Mouse (Mus musculus) MEL (cell line): ENCODE results near the gene Zfp775. TPM values are rescaled to one million over a fixed set of nuclear protein-coding genes. Genes with fewer than 3 reads are reported as not detected.

Experiments
- DNase-seq: peaks from one replicate; pipeline ENCODE4 v3.0.0; 2011; ENCODE audit warnings: low read depth, low spot score
- H3K27ac ChIP-seq: 2 replicates; pipeline ENCODE4 v1.5.1; 2012; ENCODE audit warnings: low read depth, mild to moderate bottlenecking, control low read depth, low read length, moderate library complexity; ENCODE audit not compliant: control insufficient read depth
- H3K27me3 ChIP-seq, 2 experiments: fragments of 150-350 bp in 1 of 2; sonication (generic) in 1 of 2; 2 replicates each; pipeline ENCODE4 v1.6.1; 2012; ENCODE audit warnings: low read length in 2 of 2, mild to moderate bottlenecking in 2 of 2, improper control_type of control experiment in 1 of 2, moderate library complexity in 1 of 2; ENCODE audit not compliant: insufficient read depth in 2 of 2, control insufficient read depth in 1 of 2
- H3K36me3 ChIP-seq, 2 experiments: 2 replicates each; pipeline ENCODE4 v1.6.1; 2012 to 2014; ENCODE audit warnings: low read length in 2 of 2, improper control_type of control experiment in 1 of 2, inconsistent platforms in 1 of 2, mild to moderate bottlenecking in 1 of 2; ENCODE audit not compliant: insufficient read depth in 2 of 2, control insufficient read depth in 1 of 2
- H3K4me1 ChIP-seq, 2 experiments: fragments of 150-350 bp in 1 of 2; sonication (generic) in 1 of 2; 2 replicates each; pipeline ENCODE4 v1.6.1; 2012; ENCODE audit warnings: low read length in 2 of 2, improper control_type of control experiment in 1 of 2, mild to moderate bottlenecking in 1 of 2; ENCODE audit not compliant: insufficient read depth in 2 of 2, control insufficient read depth in 1 of 2
- H3K4me3 ChIP-seq, 2 experiments: fragments of 150-350 bp in 1 of 2; sonication (generic) in 1 of 2; 2 replicates each; pipeline ENCODE4 v1.5.1; 2012; ENCODE audit warnings: low read depth in 2 of 2, low read length in 2 of 2, mild to moderate bottlenecking in 2 of 2, moderate library complexity in 2 of 2, control low read depth in 1 of 2, improper control_type of control experiment in 1 of 2; ENCODE audit not compliant: control insufficient read depth in 1 of 2, insufficient read depth in 1 of 2
- H3K79me2 ChIP-seq: 2 replicates; pipeline ENCODE4 v1.6.1; 2012; ENCODE audit warnings: mild to moderate bottlenecking, low read length, moderate library complexity; ENCODE audit not compliant: control insufficient read depth, poor library complexity, insufficient read depth
- H3K9ac ChIP-seq: 2 replicates; pipeline ENCODE4 v1.6.1; 2012; ENCODE audit warnings: low read depth, mild to moderate bottlenecking, control low read depth, low read length, moderate library complexity; ENCODE audit not compliant: control insufficient read depth, poor library complexity, severe bottlenecking
- H3K9me3 ChIP-seq: fragments of 150-350 bp; sonication (generic); replicated peaks from 2 replicates; pipeline ENCODE4 v1.6.1; 2012; ENCODE audit warnings: mild to moderate bottlenecking, low read length, improper control_type of control experiment, moderate library complexity; ENCODE audit not compliant: insufficient read depth
- BHLHE40 ChIP-seq: IDR thresholded peaks from 2 replicates; pipeline ENCODE4 v1.6.1; 2012; ENCODE audit warnings: low read depth, mild to moderate bottlenecking, inconsistent platforms, low read length, improper control_type of control experiment, borderline replicate concordance
- CHD2 ChIP-seq: IDR thresholded peaks from 2 replicates; pipeline ENCODE4 v1.6.1; 2011; ENCODE audit warnings: low read length, improper control_type of control experiment
- ELF1 ChIP-seq: IDR thresholded peaks from 2 replicates; pipeline ENCODE4 v1.6.1; 2014; ENCODE audit warnings: low read depth, mild to moderate bottlenecking, inconsistent platforms, low read length, improper control_type of control experiment, moderate library complexity
- EP300 ChIP-seq, 2 experiments: IDR thresholded peaks; 2 replicates each; pipeline ENCODE4 v1.6.1; 2011; ENCODE audit warnings: improper control_type of control experiment in 2 of 2, low read length in 2 of 2, low read depth in 1 of 2, mild to moderate bottlenecking in 1 of 2
- ETS1 ChIP-seq: IDR thresholded peaks from 2 replicates; pipeline ENCODE4 v1.6.1; 2012; ENCODE audit warnings: low read depth, mild to moderate bottlenecking, inconsistent platforms, low read length, improper control_type of control experiment, moderate library complexity
- HCFC1 ChIP-seq: IDR thresholded peaks from 2 replicates; pipeline ENCODE4 v1.6.1; 2012; ENCODE audit warnings: low read depth, mild to moderate bottlenecking, inconsistent platforms, low read length, improper control_type of control experiment, moderate library complexity
- JUND ChIP-seq: IDR thresholded peaks from 2 replicates; pipeline ENCODE4 v1.6.1; 2011; ENCODE audit warnings: low read depth, mild to moderate bottlenecking, improper control_type of control experiment, low read length
- KAT2A ChIP-seq: conservative IDR thresholded peaks from 2 replicates; pipeline ENCODE4 v1.6.1; 2012; ENCODE audit warnings: low read depth, low read length, improper control_type of control experiment, inconsistent platforms
- MAFK ChIP-seq: IDR thresholded peaks from 2 replicates; pipeline ENCODE4 v1.6.1; 2011; ENCODE audit warnings: low read depth, mild to moderate bottlenecking, low read length, improper control_type of control experiment, borderline replicate concordance
- MAZ ChIP-seq: IDR thresholded peaks from 2 replicates; pipeline ENCODE4 v1.6.1; 2012; ENCODE audit warnings: low read depth, mild to moderate bottlenecking, inconsistent platforms, low read length, improper control_type of control experiment
- MXI1 ChIP-seq: IDR thresholded peaks from 2 replicates; pipeline ENCODE4 v1.6.1; 2011; ENCODE audit warnings: mild to moderate bottlenecking, low read depth, low read length, improper control_type of control experiment
- MYB ChIP-seq: IDR thresholded peaks from 2 replicates; pipeline ENCODE4 v1.6.1; 2011; ENCODE audit warnings: mild to moderate bottlenecking, low read depth, low read length, improper control_type of control experiment
- NELFE ChIP-seq: IDR thresholded peaks from 2 replicates; pipeline ENCODE4 v1.6.1; 2011; ENCODE audit warnings: low read depth, low read length, improper control_type of control experiment
- RAD21 ChIP-seq: IDR thresholded peaks from 2 replicates; pipeline ENCODE4 v1.6.1; 2011; ENCODE audit warnings: mild to moderate bottlenecking, low read depth, low read length, improper control_type of control experiment
- RCOR1 ChIP-seq: IDR thresholded peaks from 2 replicates; pipeline ENCODE4 v1.6.1; 2012; ENCODE audit warnings: low read depth, mild to moderate bottlenecking, inconsistent platforms, low read length, improper control_type of control experiment
- SMC3 ChIP-seq: IDR thresholded peaks from 2 replicates; pipeline ENCODE4 v1.6.1; 2011; ENCODE audit warnings: low read depth, low read length, improper control_type of control experiment
- USF1 ChIP-seq: IDR thresholded peaks from 2 replicates; pipeline ENCODE4 v1.6.1; 2014; ENCODE audit warnings: low read depth, mild to moderate bottlenecking, inconsistent platforms, low read length, improper control_type of control experiment, moderate library complexity
- USF2 ChIP-seq, 2 experiments: IDR thresholded peaks; 2 replicates each; pipeline ENCODE4 v1.6.1; 2011 to 2012; ENCODE audit warnings: improper control_type of control experiment in 2 of 2, low read length in 2 of 2, borderline replicate concordance in 1 of 2, inconsistent platforms in 1 of 2, low read depth in 1 of 2, mild to moderate bottlenecking in 1 of 2; ENCODE audit not compliant: insufficient read depth in 1 of 2
- ZKSCAN1 ChIP-seq: IDR thresholded peaks from 2 replicates; pipeline ENCODE4 v1.6.1; 2012; ENCODE audit warnings: low read depth, mild to moderate bottlenecking, inconsistent platforms, low read length, improper control_type of control experiment, moderate library complexity
- ZNF384 ChIP-seq: IDR thresholded peaks from 2 replicates; pipeline ENCODE4 v1.6.1; 2012; ENCODE audit warnings: low read depth, mild to moderate bottlenecking, inconsistent platforms, low read length, improper control_type of control experiment
- polyA plus RNA-seq, 2 experiments: library from polyadenylated mRNA; stranded (reverse) in 1 of 2; unstranded in 1 of 2; fragments of >175 nt in 1 of 2; fragments of >200 nt in 1 of 2; gene quantifications; 2 replicates each; pipeline versions ENCODE4 v1.2.1 to v1.2.4; 2012; ENCODE audit warnings: low replicate concordance in 2 of 2, low read depth in 1 of 2; ENCODE audit not compliant: insufficient read length in 2 of 2, insufficient read depth in 1 of 2, missing spikeins in 1 of 2
- total RNA-seq: library from RNA; depleted of rRNA; stranded (reverse); fragments of 300-350 nt; gene quantifications from 2 replicates; pipeline ENCODE4 v1.2.3, GENCODE M21; 2012

Gene Zfp775
- total and polyA plus RNA-seq, 3 experiments, result not detected

GRCm38 (mm10) chr6:48647611-48648010, 45.7 kb downstream of the Zfp775 start:
- H3K27me3 ChIP-seq, result no peaks in the 10 kb centered on the region
- H3K9ac ChIP-seq, result no peak overlapping the region
- H3K36me3 ChIP-seq, result no peaks in the 10 kb centered on the region
- H3K4me3 ChIP-seq, result no peak overlapping the region
- no peak overlapping the region for H3K27ac ChIP-seq
- no peaks in the 10 kb centered on the region for H3K9me3 ChIP-seq
- H3K4me1 ChIP-seq, result no peaks in the 10 kb centered on the region
- DNase-seq, result no peak
- H3K79me2 ChIP-seq, result no peaks in the 10 kb centered on the region
- TF ChIP-seq JUND, result no peak
- TF ChIP-seq HCFC1, result no peak
- no peak for TF ChIP-seq SMC3
- no peak for TF ChIP-seq EP300 (IDR thresholded peaks at IDR 0.05; ENCODE audit: low read depth in 1 of 2, low read length in 2 of 2)
- no peak for TF ChIP-seq NELFE
- no peak for TF ChIP-seq MYB
- TF ChIP-seq ZNF384, result no peak
- no peak for TF ChIP-seq RCOR1
- TF ChIP-seq RAD21, result no peak
- no peak for TF ChIP-seq ETS1
- TF ChIP-seq ZKSCAN1, result no peak
- TF ChIP-seq USF2 (IDR thresholded peaks at IDR 0.05; ENCODE audit: borderline replicate concordance in 1 of 2, insufficient read depth in 1 of 2, low read depth in 1 of 2, low read length in 2 of 2), result no peak
- TF ChIP-seq CHD2, result no peak
- TF ChIP-seq MAZ, result no peak
- no peak for TF ChIP-seq BHLHE40
- no peak for TF ChIP-seq KAT2A
- no peak for TF ChIP-seq MAFK
- no peak for TF ChIP-seq ELF1

GRCm38 (mm10) chr6:48648779-48649178, 46.9 kb downstream of the Zfp775 start:
- H3K9ac ChIP-seq, result no peak overlapping the region
- H3K9me3 ChIP-seq, result no peaks in the 10 kb centered on the region
- H3K79me2 ChIP-seq, result no peaks in the 10 kb centered on the region
- H3K4me1 ChIP-seq, result no peaks in the 10 kb centered on the region
- no peak for TF ChIP-seq ETS1
- no peak for TF ChIP-seq EP300 (IDR thresholded peaks at IDR 0.05; ENCODE audit: low read depth in 1 of 2, low read length in 2 of 2)
- no peak for TF ChIP-seq SMC3
- no peak for TF ChIP-seq MXI1
- no peak for TF ChIP-seq MAZ
- TF ChIP-seq USF1, result no peak
- TF ChIP-seq KAT2A, result no peak
- TF ChIP-seq HCFC1, result no peak
- TF ChIP-seq CHD2, result no peak
- no peak for TF ChIP-seq JUND
- TF ChIP-seq USF2 (IDR thresholded peaks at IDR 0.05; ENCODE audit: borderline replicate concordance in 1 of 2, insufficient read depth in 1 of 2, low read depth in 1 of 2, low read length in 2 of 2), result no peak
- no peak for TF ChIP-seq ZNF384
- no peaks in the 10 kb centered on the region for H3K36me3 ChIP-seq
- H3K27me3 ChIP-seq, result no peaks in the 10 kb centered on the region; a peak in 1 of 4 replicates
- no peak overlapping the region for H3K27ac ChIP-seq
- no peak overlapping the region for H3K4me3 ChIP-seq
- DNase-seq, result no peak
